Mouse (Mus musculus) cortical plate, adult 2 months (tissue): Measurements from ENCODE around the gene Tex36.

Experiments
- CTCF ChIP-seq: fragments of 200-500 bp; IDR thresholded peaks from 2 replicates; pipeline ENCODE4 v1.5.1; 2011; ENCODE audit warnings: mild to moderate bottlenecking, control low read depth, low read length; ENCODE audit not compliant: insufficient read depth; ENCODE audit errors: extremely low read depth
- POLR2A ChIP-seq: fragments of 200-500 bp; IDR thresholded peaks from 2 replicates; pipeline ENCODE4 v1.6.1; 2011; ENCODE audit warnings: mild to moderate bottlenecking, low read length, control low read depth; ENCODE audit not compliant: insufficient read depth; ENCODE audit errors: extremely low read depth

DNA sequence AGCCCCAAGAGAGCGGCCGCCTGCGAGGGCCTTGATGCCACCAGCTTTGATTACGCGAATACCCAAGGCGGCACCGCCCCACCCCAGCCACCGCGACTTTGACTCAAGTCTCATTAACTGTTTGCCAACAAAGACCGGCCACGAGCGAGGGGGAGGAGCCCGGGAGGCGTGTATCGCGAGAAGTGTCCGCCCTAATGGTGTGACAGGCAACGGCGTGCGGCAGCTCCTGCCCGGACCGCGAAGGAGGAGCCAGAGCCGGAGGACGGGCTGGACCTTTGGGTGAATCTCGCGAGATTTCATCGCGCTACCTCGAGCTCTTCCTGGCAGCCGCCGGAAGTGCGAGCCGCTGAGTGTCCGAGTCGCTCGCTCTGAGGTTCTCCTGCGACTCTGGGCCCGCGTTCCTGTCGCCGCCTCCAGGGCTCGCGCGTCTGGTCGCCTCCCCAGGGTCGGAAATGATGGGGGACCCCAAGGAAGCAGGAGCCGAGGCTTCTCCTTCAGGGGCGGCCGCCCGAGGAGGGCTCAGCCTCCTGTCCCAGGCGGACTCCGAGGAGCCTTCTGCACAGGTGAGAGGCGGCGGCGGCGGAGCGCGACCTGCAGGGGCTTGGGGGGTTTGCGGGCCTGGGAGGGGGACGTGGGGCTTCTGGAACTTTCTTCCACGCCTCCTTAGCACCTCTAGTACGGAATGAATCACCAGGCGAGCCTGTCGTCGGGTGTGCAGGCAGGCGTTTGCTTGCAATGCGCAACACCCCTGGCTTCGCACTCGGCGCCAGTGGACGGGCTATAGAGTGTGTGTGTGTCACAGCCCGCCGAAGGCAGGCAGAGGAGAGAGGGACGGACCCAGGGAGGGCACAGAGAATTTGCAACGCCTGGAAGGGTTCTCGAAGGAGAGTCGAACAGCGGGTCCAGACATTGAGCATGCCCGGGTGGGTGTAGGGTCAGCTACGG, 35.7 kb upstream of the Tex36 start, which contains the start of gene Edrf1:
- no peak for TF ChIP-seq CTCF
- peak; percentile 87 for TF ChIP-seq POLR2A
